Mouse (Mus musculus) heart, adult 2 months (tissue): ENCODE data around the gene Mertk.

Experiments
- CTCF ChIP-seq: fragments of 200-600 bp; IDR thresholded peaks from 2 replicates; pipeline ENCODE4 v1.8.1; 2022; ENCODE audit warnings: antibody characterized with exemption, mild to moderate bottlenecking, moderate library complexity
- POLR2A ChIP-seq: fragments of 200-500 bp; IDR thresholded peaks from 2 replicates; pipeline ENCODE4 v1.6.1; 2011; ENCODE audit warnings: mild to moderate bottlenecking, low read depth, low read length, control low read depth; ENCODE audit not compliant: insufficient read depth

DNA sequence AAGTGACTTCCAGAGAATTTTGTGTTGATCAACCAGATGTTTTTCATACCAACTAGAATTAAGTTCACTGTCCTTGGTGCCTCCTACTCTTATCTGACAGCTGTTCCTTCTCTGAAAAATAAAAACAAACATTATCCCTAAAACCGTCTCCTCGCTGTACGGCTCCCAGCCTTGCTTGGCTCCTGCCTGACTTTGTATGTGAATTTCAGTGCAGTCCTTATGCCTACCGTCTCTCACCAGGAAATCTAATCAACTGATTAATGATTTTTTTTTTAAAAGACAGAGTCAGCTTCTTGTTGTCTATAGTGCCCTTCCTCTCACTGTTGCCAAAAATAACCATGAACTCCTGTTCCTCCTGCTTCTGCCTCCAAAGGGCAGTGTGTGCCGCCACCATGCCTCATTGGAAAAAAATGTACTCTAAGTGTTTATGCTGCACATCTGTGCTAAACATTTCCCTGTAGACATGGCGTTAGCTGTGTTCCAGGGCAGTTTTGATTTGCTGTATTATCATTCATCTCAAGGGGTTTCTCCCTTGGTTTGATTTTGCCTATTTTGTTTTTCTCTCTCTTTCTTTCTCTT, 54.6 kb downstream of the Mertk start:
- TF ChIP-seq POLR2A (no peak), CTCF (no peak)
